Mouse (Mus musculus) stomach, embryonic 16.5 days (tissue): ENCODE measurements at regions not wholly inside any gene's neighbourhood (a gene's known extent, or its start where the extent isn't known, plus 50 kb on each side); places are given as distances from the start of the nearest gene placed in this dataset.
A peak's percentile ranks its signal among the peaks of the same experiment; 100 is the strongest.

ENCODE experiments used
- ATAC-seq: fragments of 200-750 bp; cut with Nextera tagmentation; 2 replicates; pipeline ENCODE4 v1.8.0; 2017; ENCODE audit warnings: moderate number of reproducible peaks, moderate TSS enrichment; ENCODE audit not compliant: insufficient read depth, low FRiP score
- H3K27ac ChIP-seq: fragments of 300-500 bp; sonication (generic); 2 replicates; pipeline ENCODE4 v1.5.1; 2014; ENCODE audit warnings: low read length
- H3K27me3 ChIP-seq: fragments of 300-500 bp; sonication (generic); 2 replicates; pipeline ENCODE4 v1.6.1; 2014; ENCODE audit warnings: low read length, control low read depth, mixed read lengths; ENCODE audit not compliant: control insufficient read depth, insufficient read depth
- H3K36me3 ChIP-seq: fragments of 300-500 bp; sonication (generic); 2 replicates; pipeline ENCODE4 v1.6.1; 2014; ENCODE audit warnings: low read length; ENCODE audit not compliant: control insufficient read depth, insufficient read depth
- H3K4me1 ChIP-seq: fragments of 300-500 bp; sonication (generic); 2 replicates; pipeline ENCODE4 v1.6.1; 2014; ENCODE audit warnings: low read length, control low read depth, mixed read lengths; ENCODE audit not compliant: control insufficient read depth, insufficient read depth
- H3K4me2 ChIP-seq: fragments of 300-500 bp; sonication (generic); 2 replicates; pipeline ENCODE4 v1.6.1; 2014; ENCODE audit warnings: low read depth, low read length, mixed read lengths
- H3K4me3 ChIP-seq: fragments of 300-500 bp; sonication (generic); replicated peaks from 2 replicates; pipeline ENCODE4 v1.5.1; 2014; ENCODE audit warnings: mild to moderate bottlenecking, low read length
- H3K9ac ChIP-seq: fragments of 300-500 bp; sonication (generic); 2 replicates; pipeline ENCODE4 v1.6.1; 2014; ENCODE audit warnings: low read length
- H3K9me3 ChIP-seq: fragments of 300-500 bp; sonication (generic); replicated peaks from 2 replicates; pipeline ENCODE4 v1.6.1; 2016; ENCODE audit warnings: low read length, control low read depth; ENCODE audit not compliant: control insufficient read depth
- WGBS: fragments of 180-500 bp; shearing (Covaris S2); extraction: QIAGEN DNeasy Blood & Tissue Kit; methylation state at CpG from one replicate; pipeline ENCODE4 v1.1.7; 2014; 5-methylcytosine and 5-hydroxymethylcytosine counted together

DNA sequence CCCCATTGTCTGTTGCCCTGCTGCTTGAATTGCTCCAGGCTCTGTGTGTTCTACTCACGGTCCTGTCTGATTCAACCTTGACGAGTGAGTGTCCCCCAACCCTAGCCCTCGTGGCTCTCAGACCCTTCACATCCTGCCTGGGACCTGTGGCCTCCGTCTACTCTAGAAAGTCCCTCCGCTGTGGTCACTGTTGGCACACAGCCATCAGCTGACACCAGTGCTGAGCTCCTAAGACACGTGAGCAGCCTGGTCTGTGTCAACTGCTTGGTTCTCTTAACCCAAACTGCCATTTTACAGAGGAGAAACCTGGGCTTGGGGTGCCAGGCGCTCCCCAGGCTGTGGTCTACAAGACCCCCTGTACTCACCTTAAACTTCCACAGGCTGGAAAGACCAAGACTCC is 74.3 kb upstream of the Shb start:
- Histone ChIP-seq H3K9me3 (no peaks in the 10 kb centered on the region), H3K4me3 (no peak overlapping the region), H3K4me1 (0 out of 2 replicates have a peak, but pooled peaks cover 3% of the 10 kb centered on the region), H3K27me3 (no peaks in the 10 kb centered on the region), H3K9ac (no peak overlapping the region), H3K27ac (no peak overlapping the region), H3K4me2 (no peak overlapping the region), H3K36me3 (no peaks in the 10 kb centered on the region)
- 44% methylated on average over 7 of the region's 7 CpGs for WGBS
- ATAC-seq, result no peak

GRCm38 (mm10) chr4:45605681-45606080 is 73.4 kb upstream of the Shb start:
- Histone ChIP-seq H3K36me3 (no peaks in the 10 kb centered on the region), H3K9me3 (no peaks in the 10 kb centered on the region), H3K27me3 (no peaks in the 10 kb centered on the region), H3K4me3 (no peak overlapping the region), H3K9ac (no peak overlapping the region), H3K4me1 (0 out of 2 replicates have a peak, but pooled peaks cover 3% of the 10 kb centered on the region), H3K27ac (no peak overlapping the region), H3K4me2 (no peak overlapping the region)
- ATAC-seq, result no peak
- 64% methylated on average over 4 of the region's 4 CpGs for WGBS

GRCm38 (mm10) chr4:45604271-45604800 is 72.1 kb upstream of the Shb start:
- Histone ChIP-seq H3K4me1 (0 out of 2 replicates have a peak, but pooled peaks cover 3% of the 10 kb centered on the region), H3K4me2 (no peak overlapping the region), H3K36me3 (no peaks in the 10 kb centered on the region), H3K9me3 (no peaks in the 10 kb centered on the region), H3K27ac (no peak overlapping the region), H3K9ac (no peak overlapping the region), H3K27me3 (no peaks in the 10 kb centered on the region; the same call in 1 of the 2 replicates), H3K4me3 (no peak overlapping the region)
- ATAC-seq, result no peak
- 78% methylated on average over 5 of the region's 5 CpGs for WGBS

DNA sequence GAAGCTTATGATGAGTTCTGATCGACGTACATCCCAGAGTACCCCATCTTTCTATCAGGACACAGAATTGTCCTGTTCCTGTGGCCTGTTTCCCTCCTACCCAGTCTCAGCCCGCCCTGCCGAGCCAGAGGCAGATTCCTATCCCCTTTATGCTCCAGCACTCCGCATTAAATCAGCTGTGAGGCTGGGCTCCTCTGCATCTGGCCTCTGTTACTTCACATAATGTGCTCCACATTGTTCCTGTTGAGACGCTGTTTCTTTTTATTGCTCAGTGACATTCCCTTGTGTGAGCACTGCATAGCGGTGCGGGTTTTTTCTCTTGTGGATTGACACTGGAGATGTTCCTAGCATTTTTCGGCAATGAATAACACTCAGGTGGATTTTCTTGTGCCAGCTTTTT is 68.2 kb upstream of the Shb start:
- Histone ChIP-seq H3K4me3 (no peak overlapping the region), H3K9me3 (no peaks in the 10 kb centered on the region), H3K27ac (no peak overlapping the region), H3K4me1 (no peaks in the 10 kb centered on the region), H3K27me3 (no peaks in the 10 kb centered on the region; the same call in 1 of the 2 replicates), H3K36me3 (no peaks in the 10 kb centered on the region), H3K9ac (no peak overlapping the region), H3K4me2 (no peak overlapping the region)
- WGBS, result 56% methylated on average over 9 of the region's 9 CpGs
- ATAC-seq, result no peak

GRCm38 (mm10) chr4:45593435-45593991 is 61.2 kb upstream of the Shb start:
- no peak overlapping the region for H3K9ac ChIP-seq
- H3K4me3 ChIP-seq, result no peak overlapping the region
- no peaks in the 10 kb centered on the region for H3K36me3 ChIP-seq
- WGBS, result 76% methylated on average over 3 of the region's 3 CpGs
- no peak overlapping the region for H3K4me2 ChIP-seq
- no peaks in the 10 kb centered on the region for H3K27me3 ChIP-seq
- no peak for ATAC-seq
- no peak overlapping the region for H3K27ac ChIP-seq
- H3K9me3 ChIP-seq, result no peaks in the 10 kb centered on the region
- H3K4me1 ChIP-seq, result peaks cover 4% of the 10 kb centered on the region; the same call in 1 of the 2 replicates

DNA sequence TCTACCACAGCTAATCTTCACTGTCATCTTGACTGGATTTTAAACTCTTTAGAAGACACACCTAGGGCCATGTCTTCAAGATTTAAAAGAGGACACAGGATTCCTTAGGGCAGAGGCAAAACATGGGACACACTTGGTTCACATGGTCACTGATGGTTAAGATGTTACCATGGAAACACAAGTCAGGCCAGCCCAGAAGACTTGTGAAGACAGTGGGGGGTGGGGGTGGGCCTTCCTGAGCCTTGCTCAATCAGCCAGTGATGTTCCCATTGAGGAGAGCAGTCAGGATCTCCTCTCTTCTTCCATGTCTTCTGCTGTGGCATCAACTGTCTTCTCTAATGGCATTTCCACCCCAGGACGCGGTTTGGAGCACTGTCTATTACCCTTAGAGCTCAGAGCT is 60.5 kb upstream of the Shb start:
- H3K4me2 ChIP-seq, result no peak overlapping the region
- H3K27ac ChIP-seq, result no peak overlapping the region
- H3K36me3 ChIP-seq, result no peaks in the 10 kb centered on the region
- H3K9ac ChIP-seq, result no peak overlapping the region
- H3K27me3 ChIP-seq, result no peaks in the 10 kb centered on the region
- ATAC-seq, result no peak
- H3K4me1 ChIP-seq, result peaks cover 4% of the 10 kb centered on the region; the same call in 1 of the 2 replicates
- no peaks in the 10 kb centered on the region for H3K9me3 ChIP-seq
- H3K4me3 ChIP-seq, result no peak overlapping the region
- WGBS, result 79% methylated on average over 2 of the region's 2 CpGs

- H3K27ac ChIP-seq, result no peak overlapping the region
- ATAC-seq, result no peak
- peak overlapping the region; percentile 49 for H3K4me2 ChIP-seq
- no peaks in the 10 kb centered on the region for H3K36me3 ChIP-seq
- H3K4me3 ChIP-seq, result peak overlapping the region; percentile 28
- 14% methylated on average over 23 of the region's 23 CpGs for WGBS
- no peaks in the 10 kb centered on the region for H3K27me3 ChIP-seq
- peak overlapping the region; percentile 60 for H3K9ac ChIP-seq
- no peaks in the 10 kb centered on the region for H3K9me3 ChIP-seq
- H3K4me1 ChIP-seq, result peaks cover 4% of the 10 kb centered on the region; the same call in 1 of the 2 replicates
Measured at GRCm38 (mm10) chr4:45591405-45592315, 59.4 kb upstream of the Shb start.

DNA sequence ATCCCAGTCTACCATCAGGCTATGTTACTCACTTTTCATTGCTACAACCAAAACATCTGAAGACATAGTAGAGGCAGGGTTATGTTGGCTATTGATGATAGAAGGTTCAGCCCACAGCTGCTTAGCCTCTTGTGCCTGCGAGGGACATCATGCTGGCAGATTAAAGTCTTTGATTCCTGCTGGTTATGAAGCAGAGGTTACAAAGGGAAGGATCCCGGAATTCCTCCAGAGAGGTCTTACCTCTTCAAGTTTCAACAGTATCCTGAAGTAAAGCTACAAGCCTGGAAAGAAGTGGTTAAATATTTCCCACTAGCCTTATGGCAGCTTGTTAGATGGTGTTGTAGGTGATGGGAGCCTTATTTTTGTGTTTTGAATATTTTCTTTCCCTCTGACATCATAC is 58.6 kb upstream of the Shb start:
- Histone ChIP-seq H3K27ac (no peak overlapping the region), H3K9ac (0 out of 2 replicates have a peak overlapping the region, but pooled peaks have one; percentile 60), H3K27me3 (no peaks in the 10 kb centered on the region), H3K9me3 (no peaks in the 10 kb centered on the region), H3K4me1 (peaks cover 7% of the 10 kb centered on the region; the same call in 1 of the 2 replicates), H3K4me2 (peak overlapping the region; percentile 49), H3K4me3 (peak overlapping the region; percentile 28), H3K36me3 (no peaks in the 10 kb centered on the region)
- ATAC-seq, result no peak
- WGBS, result 27% methylated on average over 2 of the region's 2 CpGs

DNA sequence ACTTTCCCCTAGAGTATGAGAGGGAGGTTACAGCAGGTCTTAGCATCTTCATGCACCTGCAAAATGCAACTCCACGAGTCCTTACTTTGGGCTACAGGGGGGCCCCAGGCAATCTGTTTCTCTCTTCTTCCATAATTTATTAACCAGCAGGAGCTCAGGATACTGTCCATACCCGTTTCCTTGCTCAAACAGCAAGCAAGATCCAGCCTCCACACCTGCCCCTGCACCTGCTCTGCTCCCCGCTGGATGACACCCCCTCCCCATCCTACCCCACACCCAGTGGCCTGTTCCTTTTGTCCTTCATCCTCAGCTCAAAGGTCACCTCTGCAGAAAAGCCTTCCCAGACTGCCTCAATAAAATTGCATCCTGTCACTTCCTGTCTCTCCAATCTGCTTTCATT is 56.1 kb upstream of the Shb start:
- H3K4me1 ChIP-seq, result peaks cover 10% of the 10 kb centered on the region; the same call in 1 of the 2 replicates
- H3K4me3 ChIP-seq, result no peak overlapping the region
- no peaks in the 10 kb centered on the region for H3K27me3 ChIP-seq
- H3K9ac ChIP-seq, result no peak overlapping the region
- WGBS, result 22% methylated on average over 3 of the region's 3 CpGs
- H3K36me3 ChIP-seq, result no peaks in the 10 kb centered on the region
- no peak overlapping the region for H3K27ac ChIP-seq
- H3K9me3 ChIP-seq, result no peaks in the 10 kb centered on the region
- no peak for ATAC-seq
- H3K4me2 ChIP-seq, result no peak overlapping the region
